Mouse (Mus musculus) hindbrain, embryonic 11.5 days (tissue): ENCODE results near the gene Coq9. TPM values are rescaled to one million over a fixed set of nuclear protein-coding genes. Genes with fewer than 3 reads are reported as not detected.
A peak's percentile ranks its signal among the peaks of the same experiment; 100 is the strongest.

ENCODE experiments used
- ATAC-seq: fragments of 200-750 bp; cut with Nextera tagmentation; 2 replicates; pipeline ENCODE4 v1.8.0; 2017; ENCODE audit warnings: mild to moderate bottlenecking, moderate TSS enrichment, moderate library complexity; ENCODE audit not compliant: low FRiP score
- DNase-seq: peaks from one replicate; pipeline ENCODE4 v3.0.0-alpha.2; 2015; ENCODE audit warnings: low spot score
- H3K27ac ChIP-seq: fragments of 300-500 bp; sonication (generic); 2 replicates; pipeline ENCODE4 v1.5.1; 2014; ENCODE audit warnings: mild to moderate bottlenecking, low read depth, low read length
- H3K27me3 ChIP-seq: fragments of 300-500 bp; sonication (generic); 2 replicates; pipeline ENCODE4 v1.6.1; 2014; ENCODE audit warnings: mild to moderate bottlenecking, low read length, moderate library complexity, mixed read lengths; ENCODE audit not compliant: control insufficient read depth, insufficient read depth
- H3K36me3 ChIP-seq: fragments of 300-500 bp; sonication (generic); 2 replicates; pipeline ENCODE4 v1.6.1; 2014; ENCODE audit warnings: mild to moderate bottlenecking, low read length, moderate library complexity, mixed read lengths; ENCODE audit not compliant: control insufficient read depth, insufficient read depth
- H3K4me1 ChIP-seq: fragments of 300-500 bp; sonication (generic); replicated peaks from 2 replicates; pipeline ENCODE4 v1.6.1; 2014; ENCODE audit warnings: low read length, mixed read lengths; ENCODE audit not compliant: control insufficient read depth, insufficient read depth
- H3K4me2 ChIP-seq: fragments of 300-500 bp; sonication (generic); replicated peaks from 2 replicates; pipeline ENCODE4 v1.6.1; 2014; ENCODE audit warnings: mild to moderate bottlenecking, low read depth, low read length
- H3K4me3 ChIP-seq: fragments of 300-500 bp; sonication (generic); 2 replicates; pipeline ENCODE4 v1.5.1; 2014; ENCODE audit warnings: low read depth, low read length
- H3K9ac ChIP-seq: fragments of 300-500 bp; sonication (generic); 2 replicates; pipeline ENCODE4 v1.6.1; 2014; ENCODE audit warnings: low read depth, low read length
- H3K9me3 ChIP-seq: fragments of 300-500 bp; sonication (generic); 2 replicates; pipeline ENCODE4 v1.6.1; 2016; ENCODE audit warnings: low read length; ENCODE audit not compliant: control insufficient read depth
- WGBS: fragments of 180-500 bp; shearing (Covaris S2); extraction: QIAGEN DNeasy Blood & Tissue Kit; methylation state at CpG from one replicate; pipeline ENCODE4 v1.1.7; 2014; 5-methylcytosine and 5-hydroxymethylcytosine counted together
- polyA plus RNA-seq: library from polyadenylated mRNA; unstranded; fragments of >200 nt; fragmentation: Nextera tagmentation; extraction: Ambion mirVana; gene quantifications from 2 replicates; pipeline ENCODE4 v1.2.1, GENCODE M21; 2014

The Coq9 gene
- polyA plus RNA-seq, 1 experiment from 2014 or later = 55.0 TPM

GRCm38 (mm10) chr8:94804546-94805340 is 33.4 kb upstream of the Coq9 start:
- Histone ChIP-seq H3K36me3 (no peaks in the 10 kb centered on the region), H3K9me3 (no peaks in the 10 kb centered on the region), H3K4me1 (no peaks in the 10 kb centered on the region), H3K4me2 (no peak overlapping the region), H3K9ac (no peak overlapping the region), H3K27me3 (no peaks in the 10 kb centered on the region), H3K27ac (no peak overlapping the region), H3K4me3 (no peak overlapping the region)
- 83% methylated on average over 10 of the region's 10 CpGs for WGBS
- ATAC-seq (no peak), DNase-seq (no peak)

GRCm38 (mm10) chr8:94805811-94806210 is 32.3 kb upstream of the Coq9 start:
- H3K9ac ChIP-seq = no peak overlapping the region
- no peaks in the 10 kb centered on the region for H3K4me1 ChIP-seq
- no peaks in the 10 kb centered on the region for H3K36me3 ChIP-seq
- WGBS = 62% methylated on average over 4 of the region's 4 CpGs
- no peak overlapping the region for H3K4me3 ChIP-seq
- H3K27me3 ChIP-seq = no peaks in the 10 kb centered on the region
- H3K4me2 ChIP-seq = no peak overlapping the region
- H3K27ac ChIP-seq = no peak overlapping the region
- ATAC-seq = no peak
- DNase-seq = no peak
- no peaks in the 10 kb centered on the region for H3K9me3 ChIP-seq

- H3K9ac ChIP-seq = no peak overlapping the region
- no peak overlapping the region for H3K4me3 ChIP-seq
- DNase-seq (no peak), ATAC-seq (no peak)
- no peaks in the 10 kb centered on the region for H3K27me3 ChIP-seq
- H3K9me3 ChIP-seq = no peaks in the 10 kb centered on the region
- no peak overlapping the region for H3K4me2 ChIP-seq
- WGBS = 61% methylated on average over 7 of the region's 7 CpGs
- no peak overlapping the region for H3K27ac ChIP-seq
- H3K4me1 ChIP-seq = no peaks in the 10 kb centered on the region
- no peaks in the 10 kb centered on the region for H3K36me3 ChIP-seq
Observed at GRCm38 (mm10) chr8:94807506-94807905, 30.6 kb upstream of the Coq9 start.

- Histone ChIP-seq H3K9ac (no peak overlapping the region), H3K27me3 (no peaks in the 10 kb centered on the region), H3K4me2 (no peak overlapping the region), H3K36me3 (no peaks in the 10 kb centered on the region), H3K4me1 (no peaks in the 10 kb centered on the region), H3K27ac (no peak overlapping the region), H3K9me3 (no peaks in the 10 kb centered on the region), H3K4me3 (no peak overlapping the region)
- 83% methylated on average over 6 of the region's 6 CpGs for WGBS
- ATAC-seq (no peak), DNase-seq (no peak)
Observed at GRCm38 (mm10) chr8:94808372-94808771, 29.7 kb upstream of the Coq9 start.

GRCm38 (mm10) chr8:94810153-94810552 is 28.0 kb upstream of the Coq9 start, which contains the start of gene Ccl17:
TSS of gene Ccl17 (plus strand) at chr8:94810453.
- no peak within 1 kb of the TSS for H3K4me2 ChIP-seq
- no peak within 1 kb of the TSS for H3K9ac ChIP-seq
- H3K36me3 ChIP-seq = no peaks in the 10 kb centered on the region
- no peaks in the 10 kb centered on the region for H3K9me3 ChIP-seq
- H3K27ac ChIP-seq = no peak within 1 kb of the TSS
- no peak for ATAC-seq
- H3K27me3 ChIP-seq = no peaks in the 10 kb centered on the region
- no peaks in the 10 kb centered on the region for H3K4me1 ChIP-seq
- no peak within 1 kb of the TSS for H3K4me3 ChIP-seq
- DNase-seq = no peak
- 77% methylated on average over 3 of the region's 3 CpGs for WGBS

GRCm38 (mm10) chr8:94810855-94811254 is 27.3 kb upstream of the Coq9 start:
- 81% methylated on average over 5 of the region's 5 CpGs for WGBS
- no peaks in the 10 kb centered on the region for H3K36me3 ChIP-seq
- no peak overlapping the region for H3K27ac ChIP-seq
- H3K9me3 ChIP-seq = no peaks in the 10 kb centered on the region
- H3K9ac ChIP-seq = no peak overlapping the region
- ATAC-seq (no peak), DNase-seq (no peak)
- no peak overlapping the region for H3K4me3 ChIP-seq
- H3K4me1 ChIP-seq = no peaks in the 10 kb centered on the region
- no peak overlapping the region for H3K4me2 ChIP-seq
- H3K27me3 ChIP-seq = no peaks in the 10 kb centered on the region

GRCm38 (mm10) chr8:94811654-94812053 is 26.5 kb upstream of the Coq9 start:
- no peaks in the 10 kb centered on the region for H3K36me3 ChIP-seq
- ATAC-seq (no peak), DNase-seq (no peak)
- no peaks in the 10 kb centered on the region for H3K27me3 ChIP-seq
- no peaks in the 10 kb centered on the region for H3K9me3 ChIP-seq
- H3K9ac ChIP-seq = no peak overlapping the region
- H3K4me1 ChIP-seq = no peaks in the 10 kb centered on the region
- no peak overlapping the region for H3K27ac ChIP-seq
- H3K4me2 ChIP-seq = no peak overlapping the region
- no peak overlapping the region for H3K4me3 ChIP-seq
- 80% methylated on average over 6 of the region's 6 CpGs for WGBS

GRCm38 (mm10) chr8:94812645-94813098 is 25.4 kb upstream of the Coq9 start:
- ATAC-seq (peak; percentile 66), DNase-seq (peak; percentile 94)
- Histone ChIP-seq H3K27me3 (no peaks in the 10 kb centered on the region), H3K9ac (no peak overlapping the region), H3K36me3 (no peaks in the 10 kb centered on the region), H3K4me2 (no peak overlapping the region), H3K9me3 (no peaks in the 10 kb centered on the region), H3K27ac (no peak overlapping the region), H3K4me3 (no peak overlapping the region), H3K4me1 (no peaks in the 10 kb centered on the region)
- WGBS = 26% methylated on average over 6 of the region's 6 CpGs

GRCm38 (mm10) chr8:94814556-94814955 is 23.6 kb upstream of the Coq9 start:
- Histone ChIP-seq H3K36me3 (no peaks in the 10 kb centered on the region), H3K27ac (no peak overlapping the region), H3K4me2 (no peak overlapping the region), H3K4me3 (no peak overlapping the region), H3K4me1 (no peaks in the 10 kb centered on the region), H3K9ac (no peak overlapping the region), H3K9me3 (no peaks in the 10 kb centered on the region), H3K27me3 (no peaks in the 10 kb centered on the region)
- DNase-seq (peak; percentile 69), ATAC-seq (no peak)
- WGBS = 0% methylated on average over 1 of the region's 1 CpGs
